Mouse (Mus musculus): Measurements from ENCODE around the gene Gm10570.
A peak's percentile ranks its signal among the peaks of the same experiment; 100 is the strongest.

Gene Gm10570

DNA sequence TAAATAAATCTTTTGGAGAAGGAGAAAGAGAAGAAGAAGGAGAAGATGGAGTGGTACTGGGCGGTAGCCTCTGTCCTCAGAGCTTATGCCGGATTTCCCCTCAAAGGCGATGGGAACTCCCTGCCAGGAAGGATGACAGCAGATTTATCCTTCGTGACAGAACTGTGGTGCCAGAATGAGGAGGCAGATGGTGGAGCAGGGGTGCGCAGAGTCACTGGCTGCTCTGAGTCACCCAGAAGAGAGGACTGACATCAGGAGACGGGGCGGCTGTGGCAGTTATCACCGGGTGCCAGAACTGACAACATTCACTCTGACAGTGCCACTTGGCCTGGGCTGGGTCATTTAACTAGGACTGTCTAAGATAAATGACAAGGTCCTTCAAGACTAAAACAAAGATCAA, 38.4 kb downstream of the Gm10570 start:
- DNase-seq (ENCODE audit: low spot score): no peak

GRCm38 (mm10) chr4:130268736-130269135, 39.7 kb downstream of the Gm10570 start:
- DNase-seq (ENCODE audit: low spot score): no peak

GRCm38 (mm10) chr4:130267069-130267468, 41.4 kb downstream of the Gm10570 start:
- DNase-seq (ENCODE audit: low spot score): no peak

DNA sequence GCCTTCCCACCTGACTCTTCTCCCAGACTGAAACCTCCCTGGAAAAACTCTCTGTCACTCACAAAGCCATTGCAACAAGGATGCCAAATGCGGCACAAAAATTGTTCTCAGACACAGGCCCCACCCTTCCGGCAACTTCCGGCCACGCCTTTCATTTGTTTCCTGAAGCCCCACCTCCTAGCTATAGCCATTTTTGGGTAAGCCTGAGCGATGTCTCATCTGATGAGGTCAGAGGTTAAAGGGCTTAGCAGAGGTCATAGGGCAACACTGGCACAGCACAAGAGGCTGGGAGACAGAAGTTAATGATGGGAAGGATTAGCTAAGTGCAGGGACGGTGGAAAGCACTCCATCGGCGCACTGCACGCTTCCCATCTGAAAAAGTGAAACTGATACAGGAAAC, 41.9 kb downstream of the Gm10570 start:
- DNase-seq (ENCODE audit: low spot score): peak; percentile 53

DNA sequence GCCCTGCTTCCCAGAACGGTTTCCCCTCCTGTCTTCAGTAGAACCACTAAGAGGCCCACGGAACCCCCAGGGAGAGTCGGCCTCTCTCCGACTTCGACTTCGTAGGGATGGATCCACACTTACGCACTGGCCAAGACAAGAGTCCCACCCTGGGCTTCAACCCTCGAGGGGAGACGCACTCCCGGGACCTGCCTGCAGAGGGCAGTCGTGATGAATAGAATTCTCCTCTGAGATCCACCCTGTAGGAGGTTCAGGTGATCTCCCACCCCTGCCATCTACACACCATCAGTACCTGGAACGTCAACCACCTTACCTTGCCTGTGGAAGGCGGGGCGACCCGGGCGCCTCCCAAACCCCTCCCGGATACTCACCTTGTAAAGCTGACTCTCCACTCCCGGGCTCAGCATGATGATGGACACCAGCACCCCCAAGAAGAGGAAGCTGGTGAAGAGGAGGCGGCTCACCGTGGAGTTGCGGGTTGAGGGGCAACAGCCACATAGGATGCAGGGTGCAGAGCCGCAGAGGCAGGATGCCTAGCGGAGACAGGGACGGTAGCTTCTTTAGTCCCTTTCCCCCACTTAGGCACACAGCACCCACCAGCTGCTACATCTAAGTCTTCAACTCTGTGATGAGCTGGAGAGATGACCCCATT, 43.6 kb downstream of the Gm10570 start:
- DNase-seq (ENCODE audit: low spot score): peak; percentile 78

- no peak for DNase-seq (ENCODE audit: low spot score)
These were observed 44.3 kb downstream of the Gm10570 start for GRCm38 (mm10) chr4:130264131-130264530.

DNA sequence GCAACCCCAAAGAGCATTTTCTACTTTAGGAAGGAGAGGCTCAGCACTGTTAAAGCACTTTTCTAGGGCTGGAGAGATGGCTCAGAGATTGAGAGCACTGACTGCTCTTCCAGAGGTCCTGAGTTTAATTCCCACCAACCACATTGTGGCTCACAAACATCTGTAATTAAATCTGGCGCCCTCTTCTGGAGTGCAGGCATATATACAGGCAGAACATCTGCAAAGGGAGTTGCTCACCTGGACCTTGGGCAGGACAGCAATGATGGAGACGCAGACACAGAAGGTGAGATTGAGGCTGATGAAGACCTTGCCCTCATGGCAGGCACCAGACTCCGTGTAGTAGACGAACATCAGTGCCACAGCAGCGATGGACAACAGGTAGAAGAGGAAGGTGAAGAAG, 48.1 kb downstream of the Gm10570 start:
- no peak for DNase-seq (ENCODE audit: low spot score)

Measured in embryo, embryonic 10.5 days (tissue).